Mouse (Mus musculus) layer of hippocampus, adult 2 months (tissue): ENCODE data around the gene Man2b1. TPM values are rescaled to one million over a fixed set of nuclear protein-coding genes. Genes with fewer than 3 reads are reported as not detected.

Experiments
- DNase-seq, 2 experiments: peaks; one replicate each; pipeline ENCODE4 v3.0.0; 2022; ENCODE audit warnings: low spot score in 2 of 2
- H3K27ac ChIP-seq: fragments of 200-600 bp; 2 replicates; pipeline ENCODE4 v1.8.1; 2022
- H3K4me3 ChIP-seq: fragments of 200-600 bp; 2 replicates; pipeline ENCODE4 v1.8.1; 2022; ENCODE audit warnings: mild to moderate bottlenecking
- CTCF ChIP-seq: fragments of 200-600 bp; conservative IDR thresholded peaks from 2 replicates; pipeline ENCODE4 v1.8.1; 2022; ENCODE audit warnings: antibody characterized with exemption, mild to moderate bottlenecking, moderate library complexity
- long read RNA-seq, 2 experiments: library from polyadenylated mRNA; stranded (forward); transcript quantifications; one replicate each; pipeline ENCODE4 v2.0.0; 2021; ENCODE audit warnings: borderline mapping rate in 2 of 2
- total RNA-seq, 2 experiments: library from RNA; stranded (reverse); gene quantifications; 2 replicates each; pipeline ENCODE4 v1.2.3; 2021

Man2b1 gene
- total RNA-seq, result 10 to 100 TPM; 32.9 to 37.5 TPM
- long read RNA-seq, experiment 1, transcript Man2b1-201 (24 exons, 3,822 nt), result major isoform, 14 of 27 reads
- long read RNA-seq, experiment 1, partial matches to known transcripts, result 3 of 27 reads
- long read RNA-seq, experiment 1, other reads (novel, unspliced or antisense), result 10 of 27 reads
- long read RNA-seq, experiment 2, transcript Man2b1-201 (24 exons, 3,822 nt), result major isoform, 35 of 48 reads
- long read RNA-seq, experiment 2, partial matches to known transcripts, result 3 of 48 reads
- long read RNA-seq, experiment 2, other reads (novel, unspliced or antisense), result 10 of 48 reads

- peak; percentile 87 to 92 for DNase-seq
- peak; percentile 57 for TF ChIP-seq CTCF
- peak within 1 kb of the TSS; percentile 79 for H3K4me3 ChIP-seq
- peak within 1 kb of the TSS; percentile 87 for H3K27ac ChIP-seq
Measured at GRCm38 (mm10) chr8:85083108-85083813, at the start of gene Man2b1. Man2b1 (plus strand) TSS chr8:85083270.

GRCm38 (mm10) chr8:85033867-85034266 lies 49.2 kb upstream of the Man2b1 start:
- no peak for TF ChIP-seq CTCF
- no peak for DNase-seq
- Histone ChIP-seq H3K27ac (no peak overlapping the region), H3K4me3 (no peak overlapping the region)

- Histone ChIP-seq H3K27ac (peak overlapping the region; percentile 99), H3K4me3 (peak overlapping the region; percentile 75)
- DNase-seq, result peak; percentile 63 to 70
- no peak for TF ChIP-seq CTCF
Measured at GRCm38 (mm10) chr8:85034764-85035163, 48.3 kb upstream of the Man2b1 start.

- no peak for TF ChIP-seq CTCF
- Histone ChIP-seq H3K27ac (peak overlapping the region; percentile 99), H3K4me3 (peak overlapping the region; percentile 75)
- DNase-seq, result no peak
Measured at GRCm38 (mm10) chr8:85035165-85035727, 47.8 kb upstream of the Man2b1 start.

- Histone ChIP-seq H3K27ac (peak overlapping the region; percentile 99), H3K4me3 (peak overlapping the region; percentile 75)
- no peak for DNase-seq
- no peak for TF ChIP-seq CTCF
Measured at GRCm38 (mm10) chr8:85035728-85036310, 47.3 kb upstream of the Man2b1 start.

GRCm38 (mm10) chr8:85036381-85036717 lies 46.7 kb upstream of the Man2b1 start:
- H3K4me3 ChIP-seq, result peak overlapping the region; percentile 75
- no peak for TF ChIP-seq CTCF
- DNase-seq, result no peak
- H3K27ac ChIP-seq, result peak overlapping the region; percentile 99

- peak within 1 kb of the TSS; percentile 75 for H3K4me3 ChIP-seq
- H3K27ac ChIP-seq, result peak within 1 kb of the TSS; percentile 99
- TF ChIP-seq CTCF, result no peak
- peak; percentile 87 to 94 for DNase-seq
Measured at GRCm38 (mm10) chr8:85036718-85037365, 46.2 kb upstream of the Man2b1 start, which contains the start of gene Tnpo2. Tnpo2 (plus strand) TSS chr8:85036915.

GRCm38 (mm10) chr8:85037366-85037680 lies 45.7 kb upstream of the Man2b1 start:
- peak overlapping the region; percentile 99 for H3K27ac ChIP-seq
- peak overlapping the region; percentile 75 for H3K4me3 ChIP-seq
- no peak for TF ChIP-seq CTCF
- no peak for DNase-seq

- Histone ChIP-seq H3K4me3 (peak overlapping the region; percentile 75), H3K27ac (peak overlapping the region; percentile 99)
- DNase-seq, result peak in 1 of 2 experiments; percentile 48
- no peak for TF ChIP-seq CTCF
Measured at GRCm38 (mm10) chr8:85037681-85038531, 45.2 kb upstream of the Man2b1 start.

- Histone ChIP-seq H3K4me3 (no peak overlapping the region), H3K27ac (no peak overlapping the region)
- TF ChIP-seq CTCF, result no peak
- no peak for DNase-seq
Measured at GRCm38 (mm10) chr8:85043619-85044018, 39.5 kb upstream of the Man2b1 start.

GRCm38 (mm10) chr8:85057367-85057766 lies 25.7 kb upstream of the Man2b1 start:
- Histone ChIP-seq H3K27ac (no peak overlapping the region), H3K4me3 (no peak overlapping the region)
- DNase-seq, result no peak
- TF ChIP-seq CTCF, result no peak
